Mouse (Mus musculus) embryonic fibroblast, embryonic 13.5 days (primary cell): Measurements from ENCODE around the gene Mrpl36.

Experiments
- CTCF ChIP-seq: IDR thresholded peaks from 2 replicates; pipeline ENCODE4 v1.5.1; 2011; ENCODE audit warnings: mild to moderate bottlenecking, control low read depth, low read length, moderate library complexity, borderline replicate concordance; ENCODE audit not compliant: insufficient read depth
- POLR2A ChIP-seq: IDR thresholded peaks from 2 replicates; pipeline ENCODE4 v1.6.1; 2011; ENCODE audit warnings: low read depth, mild to moderate bottlenecking, control low read depth, low read length, moderate library complexity

GRCm38 (mm10) chr13:73345102-73345890 is 17.0 kb downstream of the Mrpl36 start:
- TF ChIP-seq CTCF = no peak
- TF ChIP-seq POLR2A = no peak
